Mouse (Mus musculus): ENCODE measurements at regions not wholly inside any gene's neighbourhood (a gene's known extent, or its start where the extent isn't known, plus 50 kb on each side); places are given as distances from the start of the nearest gene placed in this dataset.

DNA sequence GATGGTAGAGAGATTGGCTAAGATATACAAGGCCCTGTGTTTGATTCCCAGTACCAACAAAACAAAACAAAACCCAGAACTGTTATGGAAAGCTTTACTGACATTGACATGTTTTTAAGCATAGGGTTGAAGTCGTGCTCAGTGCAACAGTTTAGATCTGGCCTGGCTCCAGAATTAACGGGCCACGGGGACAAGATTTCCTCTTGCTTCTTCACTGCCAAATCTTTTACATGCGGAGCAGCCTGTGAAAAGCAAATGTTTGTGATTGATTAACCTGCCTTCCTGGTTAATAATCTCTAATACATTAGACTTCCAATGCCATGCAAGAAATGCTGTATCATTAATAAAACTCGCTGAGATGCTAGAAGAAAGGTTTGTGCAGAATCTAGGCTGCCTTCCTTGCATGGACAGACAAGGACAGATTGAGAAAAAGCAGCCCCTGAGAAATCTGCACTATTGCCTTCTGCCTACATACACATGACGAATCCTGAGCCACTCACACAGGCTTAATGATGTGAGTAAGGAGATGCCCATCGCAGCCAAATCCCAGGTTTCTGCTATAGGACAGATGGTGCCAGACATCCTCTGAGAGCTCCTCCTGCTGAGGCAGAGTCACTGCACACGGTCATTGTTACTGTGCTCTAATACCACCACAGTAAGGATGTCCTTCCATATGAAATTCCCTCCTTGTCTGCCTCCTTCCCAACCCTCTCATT is 697.2 kb upstream of the Tmem132c start:
- no peak for ATAC-seq (ENCODE audit: insufficient number of reproducible peaks, low FRiP score, low TSS enrichment)

DNA sequence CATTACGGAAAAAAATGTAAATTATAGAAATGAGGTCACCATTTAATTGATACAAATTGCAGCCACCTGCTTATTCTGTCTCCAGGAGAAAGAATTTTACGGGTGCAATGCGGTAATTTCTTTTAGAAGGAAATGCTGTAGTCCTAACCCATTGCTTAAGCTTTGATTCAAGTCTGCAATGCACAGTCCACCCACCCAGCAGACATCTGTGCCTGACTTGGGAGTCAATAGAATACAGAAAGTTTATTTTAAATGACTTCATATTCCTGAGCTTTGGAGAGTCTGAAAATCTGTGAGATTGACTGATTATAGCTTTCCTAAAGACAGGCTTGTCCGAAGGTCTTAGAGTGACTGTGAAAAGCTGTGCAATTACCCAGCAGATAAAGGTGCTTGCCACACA is 693.8 kb upstream of the Tmem132c start:
- ATAC-seq (ENCODE audit: insufficient number of reproducible peaks, low FRiP score, low TSS enrichment) = no peak

DNA sequence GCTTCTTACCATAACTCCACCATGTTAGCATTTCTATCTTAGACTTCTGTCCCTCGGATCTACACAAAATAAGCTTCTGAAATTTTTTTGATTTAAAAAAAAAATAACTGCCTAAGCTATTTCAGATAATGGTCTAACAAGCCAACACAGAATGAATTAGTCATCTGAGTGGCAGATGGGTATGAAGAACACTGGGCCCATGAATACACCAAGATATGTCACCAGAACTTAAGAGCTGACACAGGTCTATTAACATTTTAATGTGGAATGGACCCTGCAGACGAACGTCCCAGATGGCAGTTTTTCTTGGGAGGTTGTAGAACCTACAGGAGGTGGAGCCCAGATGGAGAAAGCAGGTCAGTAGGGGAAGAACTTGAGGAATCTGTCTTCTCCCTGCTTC is 689.9 kb upstream of the Tmem132c start:
- no peak for ATAC-seq (ENCODE audit: insufficient number of reproducible peaks, low FRiP score, low TSS enrichment)

DNA sequence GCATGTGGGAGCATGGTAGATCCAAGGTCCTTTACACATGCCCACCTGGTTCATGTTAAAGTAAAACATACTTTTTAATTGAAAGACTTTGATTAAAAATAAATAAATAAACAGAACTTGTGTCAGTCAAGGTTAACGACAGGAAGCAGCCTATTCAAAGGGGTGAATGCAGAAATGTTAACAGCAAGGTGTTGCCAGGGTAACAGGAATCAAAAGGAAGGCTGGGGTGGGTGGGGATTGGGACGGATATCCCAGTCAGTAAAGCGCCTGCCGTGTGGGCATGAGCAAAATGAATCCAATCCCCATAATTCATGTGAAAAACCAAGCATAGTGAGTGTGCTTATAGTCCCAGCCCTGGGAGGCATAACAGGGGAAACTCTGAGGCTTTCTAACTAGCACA is 682.6 kb upstream of the Tmem132c start:
- no peak for ATAC-seq (ENCODE audit: insufficient number of reproducible peaks, low FRiP score, low TSS enrichment)

DNA sequence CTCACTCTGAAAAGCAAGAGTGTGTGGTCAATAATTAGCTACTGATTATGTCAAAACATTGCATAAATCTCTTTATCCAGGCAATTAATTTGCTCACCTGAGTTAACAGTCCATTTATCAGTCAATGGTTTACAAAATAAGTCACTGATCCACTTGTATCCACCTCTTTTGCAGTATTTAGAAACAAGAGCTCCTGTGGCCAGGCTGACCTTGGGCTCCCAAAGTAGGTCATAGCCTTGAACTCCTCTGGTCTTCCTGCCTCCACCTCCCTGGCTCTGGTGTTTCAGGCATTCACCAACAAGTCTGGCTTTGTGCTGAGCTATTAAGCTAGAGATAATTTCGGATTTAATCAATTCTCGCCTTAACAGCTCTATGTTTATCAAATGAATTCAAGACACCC is 675.8 kb upstream of the Tmem132c start:
- no peak for ATAC-seq (ENCODE audit: insufficient number of reproducible peaks, low FRiP score, low TSS enrichment)

DNA sequence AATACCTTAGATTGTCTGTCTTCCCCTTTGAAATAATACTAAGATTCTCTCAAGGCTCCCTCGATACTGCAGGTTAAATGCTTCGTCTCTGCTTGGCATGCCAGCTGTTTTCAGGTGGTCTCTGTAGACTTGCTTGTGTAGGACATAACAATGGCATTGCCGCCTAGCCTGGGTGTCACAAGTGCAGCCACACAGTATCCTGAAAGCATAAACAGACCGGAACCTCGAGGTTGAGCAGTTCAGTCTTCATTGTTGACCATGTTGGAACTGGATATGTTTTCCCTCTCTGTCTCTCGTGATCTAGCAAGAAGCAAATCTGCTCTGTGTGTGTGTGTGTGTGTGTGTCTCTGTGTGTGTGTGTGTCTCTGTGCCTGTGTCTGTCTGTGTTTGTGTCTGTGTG is 675.4 kb upstream of the Tmem132c start:
- no peak for ATAC-seq (ENCODE audit: insufficient number of reproducible peaks, low FRiP score, low TSS enrichment)

DNA sequence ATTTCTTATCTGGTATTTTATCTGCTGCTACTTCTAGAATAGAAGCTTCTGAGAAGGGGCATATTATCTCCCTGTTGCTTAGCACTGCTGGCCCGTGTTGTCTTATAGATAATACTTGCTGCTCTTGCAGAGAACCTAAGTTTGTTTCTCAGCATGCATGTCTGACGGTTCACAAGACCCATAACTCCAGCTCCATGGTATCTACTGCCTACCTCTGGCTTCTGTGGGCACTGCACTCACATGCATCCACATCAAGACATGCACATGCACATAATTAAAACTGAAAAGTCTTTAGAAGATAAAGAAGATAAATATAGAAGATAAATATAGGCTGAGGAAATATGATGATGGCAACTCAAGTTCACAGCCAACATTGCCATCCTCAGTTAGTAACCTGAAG is 667.8 kb upstream of the Tmem132c start:
- no peak for ATAC-seq (ENCODE audit: insufficient number of reproducible peaks, low FRiP score, low TSS enrichment)

DNA sequence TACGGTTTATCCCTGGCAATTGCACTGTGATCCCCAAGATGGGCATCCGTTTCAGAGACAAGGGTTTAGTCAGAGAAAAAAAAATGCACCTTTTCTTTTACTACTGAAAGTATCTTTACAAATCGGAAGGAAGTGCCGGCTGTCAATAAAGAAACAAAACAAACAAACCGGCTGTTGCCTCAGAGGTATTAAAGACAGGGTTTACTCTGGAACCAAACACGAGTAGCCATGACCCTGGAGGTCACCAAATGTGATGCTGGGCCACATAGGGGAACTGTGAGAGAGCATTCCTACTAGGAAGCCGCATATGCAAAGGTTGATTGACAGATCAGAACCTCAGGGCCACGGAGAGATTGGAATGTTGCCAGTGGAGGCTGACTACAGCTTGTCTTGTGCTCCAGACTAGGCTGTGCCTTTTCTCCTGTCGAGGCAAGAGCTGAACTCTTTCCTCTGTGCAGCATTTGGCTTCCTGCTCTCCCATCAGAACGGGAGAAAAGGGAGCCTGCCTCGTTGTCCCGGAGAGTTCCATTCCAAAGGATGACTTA is 643.8 kb upstream of the Tmem132c start:
- no peak for ATAC-seq (ENCODE audit: insufficient number of reproducible peaks, low FRiP score, low TSS enrichment)

DNA sequence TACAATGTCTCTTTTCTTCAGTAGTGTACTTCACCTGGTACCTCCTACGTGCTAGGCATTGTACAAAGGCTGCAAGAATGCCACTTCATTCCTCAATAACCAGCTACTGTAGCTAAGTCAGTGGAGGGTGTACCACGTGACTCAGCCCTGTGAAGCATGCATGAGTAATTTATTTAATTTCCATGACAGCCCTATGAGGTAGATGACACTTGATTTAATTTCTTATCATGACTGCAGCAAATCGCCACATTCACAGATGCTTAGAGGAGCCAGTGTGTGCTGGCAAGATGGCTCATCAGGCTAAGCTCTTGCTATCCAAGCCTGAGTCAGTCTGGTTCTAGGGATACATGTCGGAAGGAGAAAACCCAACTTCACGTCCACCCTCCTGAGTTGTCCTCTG is 642.0 kb upstream of the Tmem132c start:
- ATAC-seq (ENCODE audit: insufficient number of reproducible peaks, low FRiP score, low TSS enrichment) = no peak

DNA sequence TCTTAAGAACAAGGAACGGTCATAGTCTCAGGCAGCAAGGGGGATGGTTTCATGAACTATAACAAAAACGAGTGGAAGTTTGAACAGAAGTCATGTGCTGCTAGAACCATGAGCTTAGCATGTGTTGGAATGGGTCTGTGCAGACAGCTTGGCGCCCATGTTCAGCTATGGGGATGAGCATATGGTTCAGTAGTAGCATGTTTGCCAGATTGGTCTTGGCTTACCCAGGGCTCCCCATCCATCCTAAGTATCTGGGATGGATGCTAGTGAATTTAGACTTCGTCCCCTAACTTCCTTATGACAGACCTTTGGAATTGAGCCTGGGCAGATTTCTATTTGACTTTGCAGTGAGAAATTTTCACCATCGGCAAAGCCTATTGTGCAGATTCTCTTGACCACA is 634.9 kb upstream of the Tmem132c start:
- no peak for ATAC-seq (ENCODE audit: insufficient number of reproducible peaks, low FRiP score, low TSS enrichment)

DNA sequence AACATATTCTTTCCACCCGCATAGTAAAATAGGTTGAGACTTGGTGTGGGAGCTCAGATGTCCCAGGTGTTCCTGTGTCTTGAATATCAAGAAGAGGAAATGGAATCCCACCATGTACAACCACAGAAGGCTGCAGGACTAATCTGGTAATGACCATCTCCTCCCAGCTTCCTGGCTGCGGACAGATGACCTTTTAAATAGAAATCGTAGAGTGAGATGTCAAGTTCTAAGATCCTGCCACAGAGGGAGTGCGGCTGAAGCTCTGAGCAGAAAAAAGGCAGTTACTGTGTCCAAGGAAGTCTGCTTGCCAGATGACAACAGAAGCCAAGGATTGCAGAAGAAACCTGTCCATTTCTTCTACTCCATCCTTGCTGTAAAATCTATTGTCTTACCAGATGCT is 629.0 kb upstream of the Tmem132c start:
- no peak for ATAC-seq (ENCODE audit: insufficient number of reproducible peaks, low FRiP score, low TSS enrichment)

DNA sequence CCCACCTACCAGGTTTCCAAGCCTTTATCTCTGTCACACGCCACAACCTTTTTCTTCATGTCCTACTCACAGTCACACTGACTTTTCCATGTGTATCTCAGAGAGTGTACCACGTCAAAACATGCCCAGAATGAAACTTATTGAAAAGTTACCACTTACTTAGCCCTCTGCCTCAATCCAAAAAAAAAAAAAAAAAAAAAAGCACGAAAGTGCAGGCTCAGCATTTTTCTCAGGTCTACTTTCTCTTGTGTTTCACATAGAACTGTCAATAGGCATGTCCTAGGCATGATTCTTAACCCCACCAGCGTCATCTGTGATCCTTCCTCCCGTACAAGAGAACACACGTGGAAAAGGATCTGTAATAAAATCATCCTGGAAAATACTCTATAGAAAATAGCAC is 619.1 kb upstream of the Tmem132c start:
- no peak for ATAC-seq (ENCODE audit: insufficient number of reproducible peaks, low FRiP score, low TSS enrichment)

DNA sequence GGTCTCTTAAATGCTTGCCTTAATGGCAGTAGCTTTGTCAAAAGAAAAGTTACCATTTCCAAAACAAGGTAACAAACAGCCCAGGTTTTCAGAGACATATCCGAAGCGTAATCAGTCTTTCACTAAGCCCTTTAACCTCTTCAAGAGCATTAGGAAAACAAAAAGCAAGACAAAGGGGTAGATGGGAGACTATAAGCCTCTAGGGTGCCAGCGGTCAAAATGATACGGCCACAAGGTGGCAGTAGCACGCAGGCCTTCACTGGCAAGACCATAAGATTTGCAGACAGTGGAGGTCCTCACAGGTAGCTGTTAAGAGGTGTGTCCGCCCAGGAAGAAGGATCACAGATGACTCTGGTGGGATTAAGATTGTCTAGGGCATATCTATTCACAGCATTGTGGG is 618.4 kb upstream of the Tmem132c start:
- no peak for ATAC-seq (ENCODE audit: insufficient number of reproducible peaks, low FRiP score, low TSS enrichment)

DNA sequence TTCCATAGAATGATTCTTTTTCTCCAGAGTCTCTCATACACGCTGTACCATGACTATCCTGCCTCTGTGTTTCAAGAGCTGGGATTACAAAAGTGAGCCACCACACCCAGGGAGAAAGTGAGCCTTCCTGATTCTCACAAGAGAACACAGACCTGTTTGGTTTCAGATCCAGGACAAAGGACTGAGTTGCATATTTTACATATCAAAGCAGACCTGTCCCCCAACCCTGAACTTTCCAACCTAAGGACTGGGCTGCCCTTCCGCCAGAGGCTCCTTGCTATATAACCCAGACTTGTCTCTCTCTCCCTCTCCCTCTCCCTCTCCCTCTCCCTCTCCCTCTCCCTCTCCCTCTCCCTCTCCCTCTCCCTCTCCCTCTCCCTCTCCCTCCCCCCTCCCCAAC is 611.8 kb upstream of the Tmem132c start:
- ATAC-seq (ENCODE audit: insufficient number of reproducible peaks, low FRiP score, low TSS enrichment) = no peak

DNA sequence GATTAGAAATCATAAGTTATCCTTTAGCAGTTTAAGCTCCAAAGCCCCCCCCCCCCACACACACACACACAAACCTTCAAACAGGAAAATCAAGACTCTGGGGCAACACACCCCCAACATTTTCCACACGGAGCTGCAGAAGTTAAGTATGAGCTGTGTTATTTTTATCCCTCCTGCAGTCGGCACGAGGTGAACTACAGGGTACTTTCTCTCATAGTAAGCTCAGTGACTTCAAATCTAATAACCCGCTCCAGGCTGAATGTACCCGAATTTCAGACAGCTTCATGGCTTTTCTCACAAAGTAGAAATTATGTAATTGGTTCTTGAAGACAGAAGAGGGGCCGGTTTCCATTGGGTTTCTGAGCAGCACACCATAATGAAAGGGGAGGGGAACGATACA is 591.2 kb upstream of the Tmem132c start:
- no peak for ATAC-seq (ENCODE audit: insufficient number of reproducible peaks, low FRiP score, low TSS enrichment)

DNA sequence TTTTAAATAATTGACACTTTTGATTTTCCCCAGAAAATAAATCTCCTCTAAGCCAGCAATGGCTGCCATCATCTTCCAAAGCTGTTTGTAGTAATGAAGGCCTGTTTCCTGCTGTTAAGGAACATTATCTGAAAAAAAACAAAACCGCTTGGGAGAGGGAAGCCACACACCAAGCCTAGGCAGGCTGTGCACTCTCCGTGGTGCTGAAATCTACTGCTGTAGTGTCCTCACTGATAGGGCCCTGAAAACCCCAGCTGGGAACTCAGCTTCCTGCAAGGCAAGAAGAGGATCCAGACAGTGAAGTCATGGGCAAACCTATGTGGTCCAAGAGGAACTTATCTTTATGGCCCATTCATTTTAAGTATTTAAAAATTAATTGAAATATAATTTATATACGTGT is 590.2 kb upstream of the Tmem132c start:
- ATAC-seq (ENCODE audit: insufficient number of reproducible peaks, low FRiP score, low TSS enrichment) = no peak

DNA sequence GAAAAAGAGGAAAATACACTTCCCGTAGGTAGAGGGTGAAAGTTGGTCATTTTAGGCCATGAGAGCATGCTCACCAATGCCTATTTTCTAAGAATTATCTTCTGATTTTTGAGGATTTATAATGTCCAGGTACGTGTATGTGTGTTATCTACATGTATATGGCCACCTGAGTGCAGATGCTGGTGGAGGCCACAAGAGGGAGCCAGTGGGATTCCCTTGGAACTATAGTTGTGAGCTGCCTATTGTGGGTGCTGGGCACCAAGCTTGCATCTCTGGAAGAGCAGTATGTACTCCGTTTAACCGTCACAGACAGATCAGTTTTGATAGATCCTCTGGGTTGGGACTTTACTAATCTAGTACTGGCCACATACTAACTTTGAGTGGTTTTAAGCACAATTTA is 579.0 kb upstream of the Tmem132c start:
- ATAC-seq (ENCODE audit: insufficient number of reproducible peaks, low FRiP score, low TSS enrichment) = no peak

DNA sequence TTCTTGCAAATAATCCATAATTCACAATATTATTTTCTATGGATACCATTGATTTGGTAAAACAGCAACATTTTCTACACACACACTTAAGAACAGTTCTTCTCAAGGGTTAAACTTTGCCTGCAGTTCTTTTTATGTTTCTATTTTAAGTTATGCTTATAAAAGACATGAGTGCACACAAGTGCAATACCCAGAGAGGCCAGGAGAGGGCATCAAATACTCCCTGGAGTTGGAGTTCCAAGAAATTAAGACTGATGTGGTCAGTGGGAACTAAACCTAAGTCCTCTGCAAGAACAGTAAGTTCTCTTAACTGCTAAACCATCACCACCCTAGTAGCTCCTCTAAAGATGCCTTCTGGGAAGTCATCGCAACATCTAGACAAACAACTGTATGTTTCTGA is 570.5 kb upstream of the Tmem132c start:
- no peak for ATAC-seq (ENCODE audit: insufficient number of reproducible peaks, low FRiP score, low TSS enrichment)

DNA sequence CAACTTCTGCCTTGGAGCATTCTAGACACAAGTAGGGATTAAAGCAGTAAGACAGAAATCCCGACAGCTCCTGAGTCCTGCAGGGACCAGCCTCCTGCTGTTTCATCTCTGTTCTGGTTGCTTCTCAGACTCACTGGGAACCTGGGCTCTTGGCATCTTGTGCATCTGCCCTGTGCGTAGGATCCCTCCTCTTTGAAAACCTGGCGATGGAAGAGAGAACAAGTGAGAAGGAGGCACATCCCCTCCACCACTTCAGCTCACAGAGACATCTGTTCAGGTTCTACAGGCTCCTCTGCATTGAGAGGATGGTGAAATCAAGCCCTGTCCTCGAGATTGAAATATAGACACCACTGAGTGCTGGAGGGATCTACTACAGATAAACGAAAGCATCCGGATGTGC is 561.3 kb upstream of the Tmem132c start:
- ATAC-seq (ENCODE audit: insufficient number of reproducible peaks, low FRiP score, low TSS enrichment) = no peak

DNA sequence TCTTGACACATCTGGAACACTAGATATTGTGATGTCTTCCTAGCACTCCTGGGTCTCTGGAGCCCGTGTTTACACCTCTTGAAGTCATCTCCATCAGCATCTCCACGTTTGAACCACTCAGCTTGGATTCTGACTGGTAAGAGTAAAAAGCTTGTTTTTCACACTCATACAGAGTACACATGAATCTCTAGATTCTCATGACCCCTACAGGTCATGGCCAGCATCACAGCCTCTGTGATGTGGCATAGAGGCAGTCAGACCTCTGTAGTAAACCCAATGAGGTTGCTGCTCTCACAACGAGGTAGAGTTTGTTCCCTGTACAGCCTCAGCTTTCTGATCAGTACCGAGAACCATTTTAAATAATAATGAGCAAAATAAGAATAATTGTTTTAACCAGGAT is 542.3 kb upstream of the Tmem132c start:
- no peak for ATAC-seq (ENCODE audit: insufficient number of reproducible peaks, low FRiP score, low TSS enrichment)

DNA sequence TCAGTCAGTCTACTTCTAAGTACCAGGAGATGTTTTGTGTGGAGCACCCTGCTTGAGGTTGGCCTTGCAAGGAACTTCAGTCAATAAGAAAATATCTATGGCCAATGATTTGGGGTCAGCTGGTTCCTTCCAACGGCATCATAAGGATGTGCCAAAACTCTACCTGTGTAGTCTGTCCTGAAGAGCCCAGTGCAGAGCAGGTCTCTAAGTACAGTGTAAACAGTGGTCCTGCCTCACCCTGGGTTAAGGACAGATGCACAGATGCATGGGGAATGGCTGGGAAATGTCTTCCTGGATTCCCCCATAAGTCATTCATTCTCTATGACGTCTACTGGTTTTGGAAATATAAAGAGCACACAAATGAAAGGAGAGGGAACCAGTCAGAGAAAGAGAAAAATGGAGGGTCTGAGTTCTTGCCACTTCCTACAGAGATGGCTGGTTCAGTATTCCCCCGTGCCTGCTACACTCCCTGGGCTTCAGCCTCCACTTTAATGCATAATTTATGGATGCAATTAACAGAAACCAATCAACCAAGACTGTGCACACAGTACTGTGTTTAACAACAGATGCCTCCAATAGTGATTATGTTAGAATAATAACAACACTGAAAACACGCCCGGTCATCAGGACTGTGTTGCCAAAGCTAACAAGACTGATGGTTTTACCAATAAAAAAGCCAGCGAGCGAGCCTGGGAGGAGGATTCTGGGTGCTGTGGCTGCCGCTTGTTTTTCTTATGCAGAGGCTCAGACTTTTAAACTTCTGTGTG is 537.9 kb upstream of the Tmem132c start:
- ATAC-seq (ENCODE audit: insufficient number of reproducible peaks, low FRiP score, low TSS enrichment) = no peak

DNA sequence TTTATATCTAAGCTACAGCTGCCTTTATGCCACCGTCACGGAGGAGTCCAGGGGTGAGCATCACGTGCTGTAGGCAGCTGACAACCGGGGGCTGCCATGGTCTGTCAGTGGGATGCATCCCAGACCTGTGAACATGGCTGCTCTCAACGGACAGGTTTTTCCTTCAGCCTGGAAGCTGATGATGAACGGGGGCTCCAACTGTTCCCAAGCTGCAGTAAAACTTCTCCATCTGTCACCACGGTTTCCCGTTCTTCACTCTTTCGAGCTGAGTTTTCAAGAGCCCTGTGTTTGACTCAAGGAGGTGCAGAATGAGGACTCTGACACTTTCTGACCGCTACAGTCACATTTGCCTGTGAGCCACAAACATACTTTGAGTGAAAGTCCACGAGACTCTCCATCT is 535.7 kb upstream of the Tmem132c start:
- ATAC-seq (ENCODE audit: insufficient number of reproducible peaks, low FRiP score, low TSS enrichment) = no peak
